Mouse (Mus musculus) v-Abl transformed pro-B cells (cell line): ENCODE measurements around the gene Tubb4a.

ENCODE experiments used
- in situ Hi-C, 2 experiments: fragments of 400-800 bp; cut with MboI; formaldehyde crosslinking; loops; one replicate each; pipeline ENCODE4 v1.15.1; 2025; ENCODE audit not compliant: unreplicated experiment in 2 of 2

The Tubb4a gene

GRCm38 (mm10) chr17:57104496-57104895 lies 16.9 kb upstream of the Tubb4a start:
- in situ Hi-C loops = no loop called here

DNA sequence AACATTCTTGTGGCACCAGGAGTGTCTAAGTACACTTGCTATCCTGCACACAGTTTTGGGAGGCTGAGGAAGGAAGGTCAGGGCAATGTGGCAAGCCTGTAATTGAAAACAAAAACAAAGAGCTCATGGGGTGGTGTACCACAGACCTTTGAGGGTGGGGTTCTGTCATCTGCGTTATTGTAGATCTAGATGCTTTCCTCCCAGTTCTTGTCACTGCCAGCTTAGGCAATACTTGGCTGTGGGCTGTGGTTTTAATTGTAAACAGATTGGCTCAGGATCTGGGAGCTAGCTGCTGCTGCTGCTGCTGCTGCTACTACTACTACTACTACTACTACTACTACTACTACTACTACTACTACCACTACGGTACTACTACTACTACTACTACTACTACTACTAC lies 14.7 kb upstream of the Tubb4a start:
- in situ Hi-C loops = no loop called here

DNA sequence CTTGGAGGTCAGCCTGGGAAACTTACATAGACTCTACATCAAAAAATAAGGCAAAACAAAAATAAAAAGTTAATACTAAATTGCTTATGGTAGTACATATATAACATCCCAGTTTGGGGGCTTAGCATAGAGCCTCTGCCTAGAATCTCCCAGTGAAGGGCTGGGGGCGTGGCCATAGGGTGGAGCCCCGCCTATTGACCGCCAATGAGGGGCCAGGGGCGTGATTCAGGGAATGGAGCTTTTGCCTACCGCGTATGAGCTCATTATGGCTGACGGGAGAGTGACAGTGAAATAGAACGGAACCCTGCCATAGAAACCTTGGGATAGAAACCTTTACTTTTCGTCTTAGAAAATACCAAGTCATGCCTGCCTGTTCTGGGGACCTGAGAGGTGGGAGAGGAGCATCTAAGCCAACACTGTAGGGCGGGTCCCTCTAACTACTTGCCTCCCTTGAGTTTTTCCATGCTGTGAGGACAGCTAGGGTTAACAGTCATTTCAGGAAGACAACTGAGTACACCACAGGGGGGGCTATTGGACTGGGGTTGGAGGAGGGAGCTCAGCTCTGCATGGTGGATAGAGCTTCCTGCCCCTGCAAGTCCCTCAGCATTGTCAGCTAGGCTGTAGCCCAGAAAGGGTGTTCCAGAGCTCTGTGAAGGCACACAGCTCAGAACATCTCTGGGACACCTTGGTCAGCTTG lies 12.2 kb upstream of the Tubb4a start:
- in situ Hi-C loops = loop anchor here (5.0 kb wide), 5 partner anchors 47 to 238 kb away; partner anchors contain the start of gene Alkbh7 (in 1 of the 2)

DNA sequence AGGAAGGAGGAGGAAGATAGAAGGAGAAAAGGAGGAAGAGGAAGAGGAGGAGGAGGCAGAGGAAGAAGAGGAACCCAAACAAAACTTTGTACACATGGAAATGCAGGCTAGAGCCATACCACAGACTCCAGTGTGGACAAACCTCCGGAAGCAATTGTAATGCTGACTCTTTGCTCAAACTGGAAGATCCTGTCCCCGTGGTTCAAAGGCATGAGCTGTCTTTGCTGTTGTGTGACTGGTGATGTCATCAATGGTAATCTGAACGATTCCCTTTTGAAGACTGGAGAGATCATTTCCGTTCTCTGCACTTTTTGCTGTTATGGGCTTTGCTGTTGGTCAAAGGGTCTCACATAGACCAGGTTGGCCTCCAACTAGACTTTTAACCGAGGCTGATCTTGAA lies 10.7 kb upstream of the Tubb4a start:
- in situ Hi-C loops = loop anchor here (5.0 kb wide), 5 partner anchors 46 to 239 kb away; partner anchors contain the start of gene Alkbh7 (in 1 of the 2)

DNA sequence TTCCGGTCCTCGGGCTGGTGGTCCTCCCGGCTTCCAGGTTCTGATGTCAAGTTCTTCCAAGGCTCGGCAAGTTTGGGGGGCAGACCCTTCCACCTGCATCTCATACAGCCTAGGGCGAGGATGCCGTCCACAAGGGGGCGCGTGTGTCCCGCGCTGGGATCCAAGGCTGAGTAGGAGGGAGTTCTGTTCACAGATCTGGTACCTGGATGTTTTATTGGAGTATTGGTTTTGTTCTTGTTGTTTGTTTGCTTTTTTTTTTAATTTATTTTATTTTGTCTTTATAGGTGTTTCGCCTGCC lies 9.0 kb upstream of the Tubb4a start:
- in situ Hi-C loops = loop anchor here (5.0 kb wide), 5 partner anchors 44 to 241 kb away; partner anchors contain the start of gene Alkbh7 (in 1 of the 2)

GRCm38 (mm10) chr17:57095855-57096622 lies 8.5 kb upstream of the Tubb4a start:
- in situ Hi-C loops = loop anchor here (5.0 kb wide), 5 partner anchors 44 to 241 kb away; partner anchors contain the start of gene Alkbh7 (in 1 of the 2)

DNA sequence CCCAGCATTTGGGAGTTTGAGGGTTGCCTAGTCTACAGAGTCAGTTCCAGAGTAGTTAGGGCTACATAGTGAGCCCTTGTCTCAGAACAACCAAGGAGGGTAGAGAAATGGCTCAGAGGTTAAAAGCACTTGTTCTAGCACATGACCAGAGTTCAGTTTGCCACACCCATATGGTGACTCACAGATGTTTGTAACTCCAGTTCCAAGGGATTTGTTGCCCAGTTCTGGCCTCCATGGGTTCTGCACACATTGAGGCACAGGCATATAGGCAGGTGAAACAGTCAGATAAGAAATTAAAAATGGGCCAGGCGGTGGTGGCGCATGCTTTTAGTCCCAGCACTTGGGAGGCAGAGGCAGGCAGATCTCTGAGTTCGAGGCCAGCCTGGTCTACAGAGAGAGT lies 6.6 kb upstream of the Tubb4a start:
- in situ Hi-C loops = no loop called here

- in situ Hi-C loops = no loop called here
Observed at GRCm38 (mm10) chr17:57085970-57086757, 1.4 kb downstream of the Tubb4a start.

DNA sequence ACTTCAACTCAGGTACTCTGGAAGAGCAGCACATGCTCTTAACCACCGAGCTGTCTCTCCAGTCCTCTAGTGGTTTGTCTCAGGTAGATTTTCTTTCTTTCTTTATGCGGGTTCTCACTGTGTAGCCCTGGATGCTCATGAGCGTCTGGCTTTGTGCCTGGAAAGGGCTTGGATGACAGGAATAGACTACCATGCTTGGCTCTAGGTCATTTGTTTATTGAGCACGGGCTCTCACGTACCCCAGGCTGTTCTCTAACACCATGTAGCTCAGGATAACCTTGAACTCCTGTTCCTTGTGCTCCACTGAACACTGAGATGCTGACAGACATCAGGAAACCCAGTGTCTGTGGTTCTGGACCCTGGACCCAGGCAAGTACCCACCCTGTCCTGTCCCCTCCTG lies 5.1 kb downstream of the Tubb4a start:
- in situ Hi-C loops = no loop called here

DNA sequence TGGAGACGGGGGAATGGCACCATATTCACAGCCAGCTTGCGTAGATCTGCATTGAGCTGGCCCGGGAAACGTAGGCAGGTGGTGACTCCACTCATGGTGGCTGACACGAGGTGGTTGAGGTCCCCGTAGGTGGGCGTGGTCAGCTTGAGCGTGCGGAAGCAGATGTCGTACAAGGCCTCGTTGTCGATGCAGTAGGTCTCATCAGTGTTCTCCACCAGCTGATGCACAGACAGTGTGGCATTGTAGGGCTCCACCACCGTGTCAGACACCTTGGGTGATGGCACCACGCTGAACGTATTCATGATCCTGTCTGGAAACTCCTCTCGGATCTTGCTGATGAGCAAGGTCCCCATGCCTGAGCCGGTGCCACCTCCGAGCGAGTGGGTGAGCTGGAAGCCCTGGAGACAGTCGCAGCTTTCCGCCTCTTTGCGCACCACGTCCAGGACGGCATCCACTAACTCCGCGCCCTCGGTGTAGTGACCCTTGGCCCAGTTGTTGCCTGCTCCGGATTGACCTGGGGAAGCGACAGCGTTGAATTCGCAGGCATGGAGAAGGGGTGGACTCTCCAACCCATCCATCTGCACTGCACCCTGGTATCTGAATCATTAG lies 6.2 kb downstream of the Tubb4a start:
- in situ Hi-C loops = no loop called here

DNA sequence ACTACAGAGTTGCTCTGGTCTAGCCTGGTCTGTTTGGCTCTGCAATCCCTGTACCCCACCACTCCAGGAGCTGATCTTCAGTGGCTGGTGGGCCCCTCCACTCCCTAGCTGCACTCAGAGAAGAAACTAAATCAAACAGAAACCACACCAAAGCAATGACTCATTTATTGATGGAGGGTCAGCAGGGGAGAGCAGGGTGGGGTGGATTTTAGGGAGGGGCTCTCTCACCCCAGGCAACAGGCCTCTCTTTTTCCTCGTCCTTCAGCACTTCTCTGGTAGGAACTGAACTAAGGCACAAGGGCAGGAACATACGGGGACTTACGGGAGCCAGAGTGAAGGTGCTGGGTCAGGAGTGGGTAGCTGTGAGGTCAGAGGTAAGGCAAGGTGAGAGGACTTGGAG lies 7.7 kb downstream of the Tubb4a start:
- in situ Hi-C loops = loop anchor here in 1 of 2 experiments (5.0 kb wide), 1 partner anchor 83 kb away; the partner anchor contains the start of gene Alkbh7

DNA sequence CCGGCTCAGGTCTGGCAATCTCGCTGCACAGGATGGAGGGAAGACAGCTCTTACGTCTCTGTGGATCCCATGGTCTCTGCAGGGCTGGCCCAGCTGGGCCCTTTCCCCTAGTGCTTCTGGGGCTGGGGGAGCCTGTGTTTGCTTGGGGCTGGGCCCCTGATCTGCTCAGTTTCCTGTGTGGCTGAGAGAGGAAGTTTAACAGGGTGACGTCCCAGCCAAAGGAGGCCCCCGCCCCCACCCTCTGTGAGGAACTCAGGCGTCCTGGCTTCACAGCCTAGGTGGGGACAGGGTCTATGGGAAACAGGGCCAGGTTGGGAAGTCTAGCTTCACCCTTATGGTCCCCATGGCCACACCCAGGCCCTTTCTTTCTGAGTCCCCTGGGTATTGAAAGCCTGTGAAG lies 9.2 kb downstream of the Tubb4a start, which contains the start of gene Dennd1c:
Gene Dennd1c (minus strand): TSS at position 179 of the 400 bp plus-strand sequence.
- in situ Hi-C loops = loop anchor here in 1 of 2 experiments (5.0 kb wide), 1 partner anchor 81 kb away; the partner anchor contains the start of gene Alkbh7

- in situ Hi-C loops = loop anchor here in 1 of 2 experiments (5.0 kb wide), 1 partner anchor 80 kb away; the partner anchor contains the start of gene Alkbh7
Observed at GRCm38 (mm10) chr17:57076916-57077315, 10.7 kb downstream of the Tubb4a start.

GRCm38 (mm10) chr17:57070699-57071098 lies 16.9 kb downstream of the Tubb4a start:
- in situ Hi-C loops = no loop called here

GRCm38 (mm10) chr17:57070272-57070671 lies 17.3 kb downstream of the Tubb4a start:
- in situ Hi-C loops = no loop called here

DNA sequence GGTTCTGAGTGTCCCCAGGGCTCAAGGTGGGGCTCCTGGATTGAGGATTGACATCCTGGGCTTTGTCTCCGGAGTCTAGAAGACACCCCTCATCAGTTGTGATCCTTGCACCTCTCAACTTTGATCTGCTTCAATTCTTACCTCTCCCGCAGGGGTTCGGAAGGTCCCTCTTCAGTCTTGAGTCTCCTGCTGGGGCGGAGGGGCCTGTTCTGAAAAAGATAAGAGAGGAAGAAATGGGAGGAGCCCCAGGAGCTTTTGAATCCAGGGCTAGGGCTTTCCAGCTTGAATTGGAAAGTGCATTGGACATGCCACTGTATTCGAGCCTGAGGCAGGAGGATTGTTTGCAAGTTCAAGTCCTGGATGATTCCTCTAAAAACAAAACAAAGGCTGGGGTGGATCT lies 20.7 kb downstream of the Tubb4a start:
- in situ Hi-C loops = loop anchor here (10.0 kb wide), 1 partner anchor 232 kb away; the partner anchor contains the start of gene Rfx2 (in 2 of the 2)

DNA sequence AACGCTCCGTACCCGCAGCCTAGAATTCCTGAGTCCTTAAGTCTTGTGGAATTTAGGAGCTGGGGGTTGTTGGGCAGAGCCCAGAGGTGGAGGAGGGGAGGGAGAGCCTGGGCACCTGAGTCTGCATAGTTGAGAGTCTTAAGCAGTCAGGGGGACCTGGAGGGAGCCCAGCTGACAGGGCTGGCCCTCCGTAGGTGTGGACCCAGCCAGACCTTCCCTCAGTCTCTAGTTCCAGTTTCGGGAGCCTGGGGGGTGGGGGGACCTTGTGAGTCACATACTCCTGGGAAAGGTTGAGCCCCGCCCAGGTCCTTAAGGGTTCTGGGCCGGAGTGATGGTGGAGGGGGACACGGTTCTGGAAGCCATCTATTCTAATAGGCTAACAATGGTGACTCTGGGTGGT lies 24.6 kb downstream of the Tubb4a start:
- in situ Hi-C loops = loop anchor here (10.0 kb wide), 1 partner anchor 228 kb away; the partner anchor contains the start of gene Rfx2 (in 2 of the 2)

DNA sequence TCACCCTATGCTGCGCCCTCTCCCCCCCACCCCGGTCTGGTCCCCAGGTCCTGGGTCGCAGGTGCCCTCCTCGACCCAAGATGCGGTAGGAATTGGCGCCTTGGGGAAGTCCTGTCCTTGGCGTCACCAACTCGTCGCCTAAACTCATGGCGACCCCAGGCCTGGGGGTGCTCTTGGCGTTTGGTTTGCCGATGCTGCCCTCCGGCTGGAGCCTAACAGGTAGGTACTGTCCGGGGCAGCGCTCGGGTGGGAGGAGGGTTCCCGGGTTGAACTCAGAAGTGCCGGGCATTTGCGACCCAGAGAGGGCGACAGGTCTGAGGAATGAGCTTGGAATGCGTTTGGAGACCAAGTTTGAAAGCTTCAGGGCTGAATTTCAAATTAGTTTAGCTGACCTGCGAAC lies 25.0 kb downstream of the Tubb4a start:
- in situ Hi-C loops = loop anchor here (10.0 kb wide), 1 partner anchor 228 kb away; the partner anchor contains the start of gene Rfx2 (in 2 of the 2)

- in situ Hi-C loops = loop anchor here (10.0 kb wide), 1 partner anchor 227 kb away; the partner anchor contains the start of gene Rfx2 (in 2 of the 2)
Observed at GRCm38 (mm10) chr17:57062011-57062521, 25.5 kb downstream of the Tubb4a start.

DNA sequence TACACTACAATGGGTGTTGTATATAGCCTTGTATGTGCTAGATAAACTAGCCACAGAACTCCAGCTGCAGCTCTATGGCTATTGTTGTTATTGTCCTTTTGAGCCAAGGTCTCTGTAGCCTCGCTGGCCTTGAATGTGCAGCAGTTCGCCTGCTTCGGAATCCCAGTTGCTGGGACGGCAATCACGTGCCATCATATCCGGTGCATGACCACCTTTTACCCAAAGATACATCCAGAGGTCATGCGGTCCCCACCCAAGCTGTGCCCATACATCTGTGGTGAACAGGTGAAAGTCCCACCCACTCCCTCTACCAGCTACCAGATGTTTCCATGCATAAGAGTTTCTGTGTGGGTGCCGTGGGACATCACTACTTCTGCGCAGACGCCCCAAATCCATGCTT lies 26.5 kb downstream of the Tubb4a start:
- in situ Hi-C loops = loop anchor here (10.0 kb wide), 1 partner anchor 226 kb away; the partner anchor contains the start of gene Rfx2 (in 2 of the 2)
